Mouse (Mus musculus) cerebellum, adult 2 months (tissue): Measurements from ENCODE around the gene Gtpbp3.

Experiments
- CTCF ChIP-seq: fragments of 200-500 bp; IDR thresholded peaks from 2 replicates; pipeline ENCODE4 v1.5.1; 2011; ENCODE audit warnings: low read depth, mild to moderate bottlenecking, control low read depth, low read length, moderate library complexity, borderline replicate concordance; ENCODE audit not compliant: insufficient read depth
- POLR2A ChIP-seq: fragments of 200-500 bp; IDR thresholded peaks from 2 replicates; pipeline ENCODE4 v1.6.1; 2011; ENCODE audit warnings: low read length, control low read depth, borderline replicate concordance; ENCODE audit not compliant: insufficient read depth

- TF ChIP-seq POLR2A (no peak), CTCF (no peak)
Measured at GRCm38 (mm10) chr8:71451337-71451736, 36.6 kb upstream of the Gtpbp3 start.
